Mouse (Mus musculus) gastrocnemius, postnatal 36 days (tissue): Measurements from ENCODE around the gene Pmepa1. TPM values are rescaled to one million over a fixed set of nuclear protein-coding genes. Genes with fewer than 3 reads are reported as not detected.

Source experiments
- DNase-seq, 2 experiments: peaks; one replicate each; pipeline ENCODE4 v3.0.0; 2022
- intact Hi-C: fragments of 180-260 bp; cut with DNase I; formaldehyde crosslinking; loops from one replicate; pipeline ENCODE4 v1.15.1; 2025
- total RNA-seq, 2 experiments: library from RNA; stranded (reverse); gene quantifications; 2 replicates each; pipeline ENCODE4 v1.2.3; 2021

Pmepa1 gene
- total RNA-seq, 2 experiments from 2014 or later, result 14.7 to 21.8 TPM

DNA sequence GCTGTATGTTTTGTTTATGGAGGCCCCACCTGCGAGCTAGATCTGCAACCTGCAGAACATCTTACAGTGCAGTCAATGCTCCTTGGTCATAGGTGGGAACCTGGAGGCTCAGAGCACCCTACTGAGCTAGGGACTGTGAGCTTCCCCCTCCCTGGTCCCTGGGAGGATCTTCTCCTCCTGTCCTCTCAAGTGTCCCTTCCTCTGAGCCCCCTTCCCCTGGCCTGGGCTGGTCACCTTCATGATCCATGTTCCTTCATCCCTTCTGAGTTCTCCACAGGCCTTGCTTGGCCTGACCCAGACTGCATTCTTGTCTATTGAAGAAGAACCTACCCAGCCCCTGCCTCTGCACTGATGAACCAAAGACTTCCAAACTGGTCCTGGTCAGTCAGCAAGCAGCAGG is 101.8 kb downstream of the Pmepa1 start:
- peak in 1 of 2 experiments; percentile 5 for DNase-seq
- intact Hi-C loops, result no loop called here

Other genes with a start within 250 kb of the Pmepa1 start
- gene Ctcfl, start 157.0 kb downstream of the Pmepa1 start, total RNA-seq, result under 1 TPM in 1 of 2 experiments, not detected in 1; 0.15 TPM
- gene Pck1, start 123.5 kb downstream of the Pmepa1 start, total RNA-seq, result 1 to 10 TPM; 2.8 to 8.8 TPM
- gene Zbp1, start 57.6 kb downstream of the Pmepa1 start, total RNA-seq, result under 1 TPM in 1 of 2 experiments, not detected in 1; 0.30 TPM
- not detected for gene 1700021F07Rik, start 246.1 kb upstream of the Pmepa1 start, total RNA-seq